Mouse (Mus musculus): ENCODE data around the gene Ebf1. TPM values are rescaled to one million over a fixed set of nuclear protein-coding genes. Genes with fewer than 3 reads are reported as not detected.

The Ebf1 gene
- polyA plus RNA-seq, 1 experiment from 2014 or later, result 3.6 TPM

DNA sequence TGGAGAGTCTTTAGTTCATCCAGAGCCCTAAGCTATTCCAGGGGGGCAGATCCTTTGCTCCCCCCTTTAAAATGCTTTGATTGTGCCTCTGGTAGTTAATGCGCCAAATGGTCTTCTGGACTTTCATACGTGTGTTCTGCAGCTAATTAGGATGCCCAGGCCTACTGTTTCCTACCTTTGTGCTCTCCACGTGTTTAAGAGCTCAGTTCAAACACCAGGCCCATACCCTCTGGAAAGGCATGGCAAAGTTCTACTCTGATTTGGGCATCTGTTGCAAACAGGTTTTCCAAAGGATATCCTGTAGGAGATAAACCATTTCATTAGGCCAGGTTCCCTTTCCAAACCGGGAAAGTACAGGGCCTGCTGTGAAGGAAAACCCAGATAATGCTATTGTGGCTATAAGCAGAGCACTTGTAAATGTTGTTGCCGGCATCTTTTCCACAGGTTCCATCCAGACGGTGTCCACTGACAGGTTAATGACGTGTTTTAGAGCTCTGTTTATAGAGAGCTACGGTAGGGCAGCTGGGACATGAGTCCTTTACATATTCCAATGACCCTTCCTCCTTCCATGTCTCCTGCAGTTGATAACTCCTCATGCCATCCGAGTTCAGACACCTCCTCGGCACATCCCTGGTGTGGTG is 306.9 kb downstream of the Ebf1 start:
- H3K36me3 ChIP-seq (ENCODE audit: control insufficient read depth, insufficient read depth, low read length), result no peaks in the 10 kb centered on the region
- no peak overlapping the region for H3K9ac ChIP-seq (ENCODE audit: low read length)
- 77% methylated on average over 10 of the region's 10 CpGs for WGBS
- H3K27ac ChIP-seq (replicated peaks), result no peak overlapping the region
- no peaks in the 10 kb centered on the region for H3K9me3 ChIP-seq (ENCODE audit: control insufficient read depth, low read length)
- no peak overlapping the region for H3K4me2 ChIP-seq (replicated peaks; ENCODE audit: low read depth)
- no peak overlapping the region for H3K4me3 ChIP-seq (ENCODE audit: low read depth, low read length)
- ATAC-seq (ENCODE audit: low FRiP score, low TSS enrichment), result no peak
- TF ChIP-seq EP300 (optimal IDR thresholded peaks at IDR 0.05), result no peak
- TF ChIP-seq CTCF (IDR thresholded peaks at IDR 0.05; ENCODE audit: low read depth), result no peak
- no peaks in the 10 kb centered on the region for H3K4me1 ChIP-seq (replicated peaks; ENCODE audit: control insufficient read depth, insufficient read depth)
- no peak for DNase-seq (ENCODE audit: low spot score)
- H3K27me3 ChIP-seq (ENCODE audit: control insufficient read depth, insufficient read depth, low read length), result no peaks in the 10 kb centered on the region

DNA sequence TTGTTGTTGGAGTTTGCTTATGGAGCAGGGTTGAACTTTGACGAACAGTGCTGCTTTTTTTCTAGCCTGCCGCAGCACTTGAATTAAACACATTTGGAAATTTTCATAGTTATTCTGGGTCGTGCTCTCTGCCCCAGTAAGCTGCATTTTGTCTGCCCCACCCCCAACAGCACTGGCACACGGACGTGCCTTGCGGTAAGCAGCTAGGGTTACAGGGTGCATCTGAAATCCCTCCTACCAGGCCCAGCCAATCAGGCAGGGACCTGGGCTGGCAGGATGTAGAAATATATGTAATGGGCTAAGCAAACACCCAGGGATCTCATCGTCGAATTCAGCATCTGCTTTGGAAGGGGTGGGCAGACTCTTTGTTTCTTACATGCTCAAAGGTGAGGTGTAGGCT is 307.8 kb downstream of the Ebf1 start:
- H3K36me3 ChIP-seq (ENCODE audit: control insufficient read depth, insufficient read depth, low read length), result no peaks in the 10 kb centered on the region
- H3K9ac ChIP-seq (ENCODE audit: low read length), result no peak overlapping the region
- no peak for DNase-seq (ENCODE audit: low spot score)
- H3K27me3 ChIP-seq (ENCODE audit: control insufficient read depth, insufficient read depth, low read length), result no peaks in the 10 kb centered on the region
- no peak for TF ChIP-seq CTCF (IDR thresholded peaks at IDR 0.05; ENCODE audit: low read depth)
- TF ChIP-seq EP300 (optimal IDR thresholded peaks at IDR 0.05), result no peak
- no peak overlapping the region for H3K27ac ChIP-seq (replicated peaks)
- no peak overlapping the region for H3K4me3 ChIP-seq (ENCODE audit: low read depth, low read length)
- WGBS, result 38% methylated on average over 8 of the region's 8 CpGs
- no peak for ATAC-seq (ENCODE audit: low FRiP score, low TSS enrichment)
- H3K4me2 ChIP-seq (replicated peaks; ENCODE audit: low read depth), result no peak overlapping the region
- no peaks in the 10 kb centered on the region for H3K4me1 ChIP-seq (replicated peaks; ENCODE audit: control insufficient read depth, insufficient read depth)
- H3K9me3 ChIP-seq (ENCODE audit: control insufficient read depth, low read length), result no peaks in the 10 kb centered on the region

- Histone ChIP-seq H3K4me1 (replicated peaks; ENCODE audit: control insufficient read depth, insufficient read depth) (no peaks in the 10 kb centered on the region), H3K4me2 (replicated peaks; ENCODE audit: low read depth) (no peak overlapping the region), H3K9me3 (ENCODE audit: control insufficient read depth, low read length) (no peaks in the 10 kb centered on the region), H3K9ac (ENCODE audit: low read length) (no peak overlapping the region), H3K4me3 (ENCODE audit: low read depth, low read length) (no peak overlapping the region), H3K27me3 (ENCODE audit: control insufficient read depth, insufficient read depth, low read length) (no peaks in the 10 kb centered on the region), H3K36me3 (ENCODE audit: control insufficient read depth, insufficient read depth, low read length) (no peaks in the 10 kb centered on the region), H3K27ac (replicated peaks) (no peak overlapping the region)
- 82% methylated on average over 12 of the region's 12 CpGs for WGBS
- no peak for ATAC-seq (ENCODE audit: low FRiP score, low TSS enrichment)
- no peak for DNase-seq (ENCODE audit: low spot score)
- TF ChIP-seq EP300 (optimal IDR thresholded peaks at IDR 0.05) (no peak), CTCF (IDR thresholded peaks at IDR 0.05; ENCODE audit: low read depth) (no peak)
These were observed 308.8 kb downstream of the Ebf1 start for GRCm38 (mm10) chr11:44925806-44926525.

GRCm38 (mm10) chr11:44928403-44928802 is 311.3 kb downstream of the Ebf1 start:
- no peak overlapping the region for H3K4me2 ChIP-seq (replicated peaks; ENCODE audit: low read depth)
- no peaks in the 10 kb centered on the region for H3K36me3 ChIP-seq (ENCODE audit: control insufficient read depth, insufficient read depth, low read length)
- no peak overlapping the region for H3K27ac ChIP-seq (replicated peaks)
- no peak for ATAC-seq (ENCODE audit: low FRiP score, low TSS enrichment)
- H3K9me3 ChIP-seq (ENCODE audit: control insufficient read depth, low read length), result no peaks in the 10 kb centered on the region
- WGBS, result 78% methylated on average over 6 of the region's 6 CpGs
- H3K4me1 ChIP-seq (replicated peaks; ENCODE audit: control insufficient read depth, insufficient read depth), result no peaks in the 10 kb centered on the region
- no peak for TF ChIP-seq EP300 (optimal IDR thresholded peaks at IDR 0.05)
- no peak for TF ChIP-seq CTCF (IDR thresholded peaks at IDR 0.05; ENCODE audit: low read depth)
- no peak overlapping the region for H3K4me3 ChIP-seq (ENCODE audit: low read depth, low read length)
- no peaks in the 10 kb centered on the region for H3K27me3 ChIP-seq (ENCODE audit: control insufficient read depth, insufficient read depth, low read length)
- no peak overlapping the region for H3K9ac ChIP-seq (ENCODE audit: low read length)
- DNase-seq (ENCODE audit: low spot score), result no peak

DNA sequence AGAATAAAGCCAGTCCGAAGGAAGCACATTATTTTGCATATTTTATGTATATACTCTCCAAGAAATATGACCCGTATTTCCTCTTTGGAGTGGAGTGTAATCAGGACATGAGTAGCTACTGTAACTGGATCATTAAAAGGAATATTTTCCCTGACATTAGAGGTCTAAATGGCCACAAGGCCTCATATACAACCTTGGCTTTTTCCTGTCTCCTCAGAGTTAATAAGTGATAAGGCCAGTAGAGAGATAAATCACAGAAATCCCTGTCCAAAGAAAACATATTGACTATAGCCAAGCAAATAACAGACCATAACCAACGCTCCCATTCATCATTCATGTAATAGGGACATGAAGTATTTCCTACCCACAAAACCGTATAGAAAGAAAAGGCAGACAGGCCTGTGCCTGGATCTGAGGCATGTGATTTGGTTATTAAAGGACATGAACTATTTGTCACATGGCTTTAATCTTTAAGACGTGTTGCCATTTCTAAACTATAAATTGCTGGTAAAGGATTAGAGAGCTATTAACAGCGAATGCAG is 315.9 kb downstream of the Ebf1 start:
- Histone ChIP-seq H3K27ac (replicated peaks) (no peak overlapping the region), H3K27me3 (ENCODE audit: control insufficient read depth, insufficient read depth, low read length) (no peaks in the 10 kb centered on the region), H3K9me3 (ENCODE audit: control insufficient read depth, low read length) (no peaks in the 10 kb centered on the region), H3K9ac (ENCODE audit: low read length) (no peak overlapping the region), H3K36me3 (ENCODE audit: control insufficient read depth, insufficient read depth, low read length) (no peaks in the 10 kb centered on the region), H3K4me2 (replicated peaks; ENCODE audit: low read depth) (no peak overlapping the region), H3K4me3 (ENCODE audit: low read depth, low read length) (no peak overlapping the region), H3K4me1 (replicated peaks; ENCODE audit: control insufficient read depth, insufficient read depth) (no peaks in the 10 kb centered on the region)
- ATAC-seq (ENCODE audit: low FRiP score, low TSS enrichment) (no peak), DNase-seq (ENCODE audit: low spot score) (no peak)
- 51% methylated on average over 6 of the region's 6 CpGs for WGBS
- TF ChIP-seq CTCF (IDR thresholded peaks at IDR 0.05; ENCODE audit: low read depth) (no peak), EP300 (optimal IDR thresholded peaks at IDR 0.05) (no peak)

DNA sequence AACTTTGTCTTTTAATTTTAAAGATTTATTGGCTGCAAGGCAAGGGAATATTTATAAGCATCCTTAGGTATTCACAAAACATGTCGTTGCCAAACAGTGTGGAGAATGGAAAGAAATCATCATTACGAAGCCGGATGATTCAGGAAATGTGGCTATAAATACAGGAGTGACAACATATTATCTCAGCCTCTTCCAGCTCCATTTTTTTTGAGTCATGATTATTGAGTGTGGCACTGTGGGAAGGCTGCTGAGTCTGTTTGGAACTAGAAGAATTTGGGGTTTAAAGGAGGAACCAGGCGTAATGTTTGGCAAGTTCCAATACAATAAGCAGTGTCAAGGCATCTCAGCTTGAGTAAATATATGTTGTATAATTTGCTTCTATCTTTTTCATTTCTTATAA is 326.7 kb downstream of the Ebf1 start:
- 70% methylated on average over 4 of the region's 4 CpGs for WGBS
- TF ChIP-seq EP300 (optimal IDR thresholded peaks at IDR 0.05), result no peak
- TF ChIP-seq CTCF (IDR thresholded peaks at IDR 0.05; ENCODE audit: low read depth), result no peak
- no peak overlapping the region for H3K27ac ChIP-seq (replicated peaks)

More for the DNA sequence above, 326.7 kb downstream of the Ebf1 start:
- Histone ChIP-seq H3K9ac (ENCODE audit: low read length) (no peak overlapping the region), H3K9me3 (ENCODE audit: control insufficient read depth, low read length) (no peaks in the 10 kb centered on the region), H3K4me1 (replicated peaks; ENCODE audit: control insufficient read depth, insufficient read depth) (no peaks in the 10 kb centered on the region), H3K4me2 (replicated peaks; ENCODE audit: low read depth) (no peak overlapping the region), H3K36me3 (ENCODE audit: control insufficient read depth, insufficient read depth, low read length) (no peaks in the 10 kb centered on the region), H3K4me3 (ENCODE audit: low read depth, low read length) (no peak overlapping the region), H3K27me3 (ENCODE audit: control insufficient read depth, insufficient read depth, low read length) (no peaks in the 10 kb centered on the region)
- DNase-seq (ENCODE audit: low spot score), result no peak
- no peak for ATAC-seq (ENCODE audit: low FRiP score, low TSS enrichment)

Data from stomach, postnatal 0 days (tissue).